Mouse (Mus musculus) natural killer cell, adult 2 months (primary cell): ENCODE measurements around the gene Ofcc1.

Source experiments
- DNase-seq, 2 experiments: peaks; one replicate each; pipeline ENCODE4 v3.0.0; 2022; ENCODE audit warnings: low spot score in 2 of 2

Gene Ofcc1

GRCm38 (mm10) chr13:40243821-40244220, 117.4 kb downstream of the Ofcc1 start:
- no peak for DNase-seq

- no peak for DNase-seq
These were observed 124.9 kb downstream of the Ofcc1 start for GRCm38 (mm10) chr13:40236356-40236755.

GRCm38 (mm10) chr13:40208314-40208713, 152.9 kb downstream of the Ofcc1 start:
- DNase-seq = no peak

- DNase-seq = no peak
These were observed 179.5 kb downstream of the Ofcc1 start for GRCm38 (mm10) chr13:40181786-40182185.

GRCm38 (mm10) chr13:40171775-40172174, 189.5 kb downstream of the Ofcc1 start:
- no peak for DNase-seq

- no peak for DNase-seq
These were observed 193.4 kb downstream of the Ofcc1 start for GRCm38 (mm10) chr13:40167871-40168270.

- no peak for DNase-seq
These were observed 205.8 kb downstream of the Ofcc1 start for GRCm38 (mm10) chr13:40155466-40155865.

GRCm38 (mm10) chr13:40139906-40140305, 221.3 kb downstream of the Ofcc1 start:
- no peak for DNase-seq

GRCm38 (mm10) chr13:40136096-40136495, 225.2 kb downstream of the Ofcc1 start:
- DNase-seq = no peak

- no peak for DNase-seq
These were observed 225.6 kb downstream of the Ofcc1 start for GRCm38 (mm10) chr13:40135670-40136069.

GRCm38 (mm10) chr13:40123868-40124267, 237.4 kb downstream of the Ofcc1 start:
- DNase-seq = no peak

- DNase-seq = no peak
These were observed 248.9 kb downstream of the Ofcc1 start for GRCm38 (mm10) chr13:40112336-40112735.

GRCm38 (mm10) chr13:40076236-40076635, 285.0 kb downstream of the Ofcc1 start:
- no peak for DNase-seq

- DNase-seq = no peak
These were observed 286.3 kb downstream of the Ofcc1 start for GRCm38 (mm10) chr13:40074850-40075416.

- DNase-seq = no peak
These were observed 291.2 kb downstream of the Ofcc1 start for GRCm38 (mm10) chr13:40070004-40070403.

GRCm38 (mm10) chr13:40061281-40061680, 300.0 kb downstream of the Ofcc1 start:
- DNase-seq = no peak

GRCm38 (mm10) chr13:40037881-40038280, 323.4 kb downstream of the Ofcc1 start:
- no peak for DNase-seq

- DNase-seq = no peak
These were observed 324.1 kb downstream of the Ofcc1 start for GRCm38 (mm10) chr13:40036981-40037765.

GRCm38 (mm10) chr13:40029426-40029825, 331.8 kb downstream of the Ofcc1 start:
- DNase-seq = no peak

- no peak for DNase-seq
These were observed 332.4 kb downstream of the Ofcc1 start for GRCm38 (mm10) chr13:40028827-40029226.

GRCm38 (mm10) chr13:40025816-40026215, 335.4 kb downstream of the Ofcc1 start:
- no peak for DNase-seq

- no peak for DNase-seq
These were observed 338.0 kb downstream of the Ofcc1 start for GRCm38 (mm10) chr13:40023201-40023777.

- no peak for DNase-seq
These were observed 338.6 kb downstream of the Ofcc1 start for GRCm38 (mm10) chr13:40022609-40023008.
